Mouse (Mus musculus) thymus, postnatal 25 days (tissue): ENCODE results near the gene Vmn2r12.
"Not testable (repeated sequence)": the region's sequence is repeated elsewhere in the genome, so short reads cannot be mapped to it uniquely, and the experiment has no call there.

Experiments used
- DNase-seq: peaks from one replicate; pipeline ENCODE4 v3.0.0; 2022

Gene Vmn2r12

DNA sequence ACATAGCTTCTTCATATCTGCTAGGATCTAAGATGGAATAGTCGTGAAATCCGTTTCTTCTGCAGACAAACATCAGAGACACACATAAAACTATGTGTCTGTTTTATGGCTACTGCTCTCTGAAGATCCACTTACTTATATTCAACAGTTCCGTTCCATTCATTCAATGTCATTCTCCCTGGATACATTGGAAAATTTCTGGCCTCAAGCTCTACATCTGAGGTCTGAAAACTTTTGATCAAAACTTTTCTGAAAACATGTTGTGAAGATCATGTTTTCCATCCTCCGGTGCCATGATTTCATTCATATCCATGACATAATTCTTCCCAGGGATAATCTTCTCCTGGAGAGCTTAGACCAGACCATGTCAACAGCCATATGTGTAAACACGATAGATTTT, at the start of gene Vmn2r12:
Vmn2r12 (minus strand) TSS at position 101 of the 400 bp plus-strand sequence.
- not testable (repeated sequence) for DNase-seq

DNA sequence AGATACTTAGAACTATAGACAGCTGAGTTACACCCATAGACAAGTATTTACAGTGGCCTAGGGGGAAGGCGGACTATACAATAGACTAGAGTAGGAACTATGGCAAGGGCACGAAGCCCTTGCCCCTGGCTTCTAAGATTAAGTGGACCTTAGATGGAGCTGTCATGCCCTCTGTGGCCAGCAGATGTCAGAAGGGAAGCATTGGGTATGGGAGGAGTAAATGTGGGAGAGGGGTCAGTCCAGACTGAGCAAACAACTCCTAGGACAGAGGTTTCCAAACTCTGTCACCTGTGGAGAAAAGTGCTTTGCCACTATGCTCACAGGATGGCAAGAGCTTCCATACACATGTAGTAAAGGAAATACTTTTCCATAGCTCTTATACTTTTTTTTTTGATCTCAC, 41.8 kb upstream of the Vmn2r12 start:
- no peak for DNase-seq

DNA sequence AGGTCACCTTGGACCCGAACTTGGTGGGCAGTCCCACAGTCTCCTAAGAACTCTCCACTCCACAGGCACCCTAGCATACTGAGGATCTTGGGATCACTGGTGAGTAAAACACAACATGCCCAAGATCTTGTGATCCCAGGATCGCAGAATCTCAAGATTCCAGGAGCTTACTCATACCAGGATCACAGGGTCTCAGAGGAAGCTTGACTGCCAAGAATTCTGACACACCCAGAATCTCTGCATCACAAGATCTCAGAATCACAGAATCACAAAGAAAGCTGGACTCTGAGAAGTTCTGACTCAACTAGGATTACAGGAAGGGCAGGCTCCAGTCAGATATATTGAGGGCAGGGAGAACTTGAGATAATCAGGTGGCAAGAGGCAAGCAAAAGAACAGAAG, 39.0 kb upstream of the Vmn2r12 start:
- no peak for DNase-seq

DNA sequence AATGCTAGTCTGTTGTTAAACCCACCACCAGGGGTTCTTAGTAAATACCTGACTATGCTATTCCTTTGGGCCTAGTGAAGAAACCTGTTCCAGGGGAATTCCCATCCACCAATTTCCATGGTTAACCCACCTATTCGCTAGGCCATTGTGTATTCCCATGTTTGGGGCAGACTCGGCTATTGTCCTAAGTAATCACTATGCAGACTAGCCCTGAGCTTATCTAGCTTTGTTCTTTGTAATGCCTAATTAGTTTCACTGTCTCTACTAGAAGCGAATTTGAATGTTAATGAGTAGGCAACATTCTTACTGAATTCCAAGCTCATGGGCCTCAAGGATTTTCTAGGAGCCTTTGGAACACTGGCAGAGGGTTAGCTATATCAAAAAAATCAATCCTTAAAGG, 1.3 kb downstream of the Vmn2r12 start:
- not testable (repeated sequence) for DNase-seq

DNA sequence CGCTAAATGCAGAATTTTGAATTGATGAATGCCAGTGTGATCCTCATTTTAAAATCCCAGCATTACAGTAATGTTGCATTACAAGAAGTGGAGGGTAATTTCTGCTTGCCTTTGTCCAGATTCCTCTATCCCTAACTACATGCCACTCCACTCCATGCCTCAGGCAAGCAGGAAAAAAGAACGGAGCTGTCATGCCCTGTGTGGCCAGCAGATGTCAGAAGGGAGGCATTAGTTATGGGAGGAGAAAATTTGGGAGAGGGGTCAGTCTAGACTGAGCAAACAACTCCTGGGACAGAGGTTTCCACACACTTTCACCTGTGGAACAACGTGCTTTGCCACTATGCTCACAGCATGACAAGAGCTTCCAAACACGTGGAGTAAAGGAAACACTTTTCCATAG, 25.7 kb downstream of the Vmn2r12 start:
- not testable (repeated sequence) for DNase-seq

DNA sequence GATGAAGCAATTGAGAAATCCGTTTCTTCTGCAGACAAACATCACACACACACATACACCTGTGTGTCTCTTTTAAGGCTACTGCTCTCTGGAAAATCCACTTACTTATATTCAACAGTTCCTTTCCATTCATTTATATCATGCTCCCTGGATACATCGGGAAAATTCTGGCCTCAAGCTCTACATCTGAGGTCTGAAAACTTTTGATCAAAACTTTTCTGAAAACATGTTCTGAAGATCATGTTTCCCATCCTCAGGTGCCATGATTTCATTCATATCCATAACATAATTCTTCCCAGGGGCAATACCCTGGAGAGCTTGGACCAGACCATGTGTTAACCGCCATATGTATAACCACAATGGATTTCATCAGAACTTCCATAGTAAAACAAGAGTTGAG, 38.3 kb downstream of the Vmn2r12 start, which contains the start of gene Vmn2r11:
Vmn2r11 (minus strand) TSS at position 101 of the 400 bp plus-strand sequence.
- not testable (repeated sequence) for DNase-seq

DNA sequence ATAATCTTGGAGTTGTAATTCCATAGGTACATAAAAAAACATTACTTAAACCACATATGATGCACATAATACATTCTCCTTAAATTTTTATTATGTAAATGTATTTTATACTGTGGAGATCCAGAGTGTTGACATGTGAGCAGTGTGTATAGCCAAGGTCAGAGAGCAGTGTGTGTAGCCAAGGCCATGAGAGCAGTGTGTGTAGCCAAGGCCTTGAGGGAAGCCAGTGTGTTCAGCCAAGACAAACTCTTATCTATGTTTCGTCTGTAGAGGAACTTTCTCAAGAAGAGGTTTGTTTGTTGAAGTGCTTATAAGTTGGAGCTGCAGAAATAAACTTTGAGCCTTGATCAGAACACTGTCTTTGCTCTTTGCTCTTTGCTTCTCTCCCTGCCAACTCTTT, 42.5 kb downstream of the Vmn2r12 start:
- DNase-seq, result no peak
